8 mouse cellular contexts compared by ENCODE assay signal in the genomic region with DNA sequence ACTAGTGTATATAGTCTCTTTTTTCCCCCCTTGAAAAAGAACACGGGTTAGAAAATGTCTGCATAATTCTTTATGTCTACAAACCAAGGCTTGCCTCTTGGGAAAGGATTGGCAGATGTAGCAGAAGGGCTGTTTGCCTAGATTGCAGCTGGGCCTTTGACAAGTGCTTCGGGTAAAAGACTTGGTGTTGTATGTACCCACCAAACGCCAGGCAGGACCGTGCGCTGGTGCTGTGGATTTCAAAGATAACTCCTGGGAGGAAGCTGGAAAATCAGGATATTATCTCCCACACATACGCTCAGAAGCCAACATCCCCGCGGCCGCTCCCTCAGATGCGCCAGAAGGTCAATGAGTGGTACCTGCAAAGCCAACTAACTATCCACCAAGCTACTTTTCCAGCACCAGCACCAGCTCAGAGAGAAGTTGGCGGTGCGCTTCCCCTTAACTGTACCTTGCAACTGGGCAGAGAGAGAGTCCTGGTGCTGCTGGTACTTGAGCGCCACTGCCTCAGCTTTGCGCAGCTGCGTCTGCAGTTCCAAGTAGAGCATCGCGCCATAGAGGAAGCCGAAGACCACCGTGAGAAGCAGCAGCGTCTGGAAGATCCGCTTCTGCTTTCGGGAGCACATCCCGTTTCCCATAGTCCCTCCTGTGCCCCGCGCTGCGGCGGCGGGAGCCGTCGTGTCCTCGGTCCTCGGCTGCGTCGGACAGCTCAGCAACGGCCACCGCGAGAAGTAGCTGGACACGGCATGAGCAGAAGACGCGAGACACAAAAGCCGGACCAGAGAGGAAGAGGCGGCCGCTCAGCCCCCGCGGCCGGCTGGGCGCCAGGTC. TPM values are rescaled to one million over a fixed set of nuclear protein-coding genes. Genes with fewer than 3 reads are reported as not detected.
DNase-seq lines count a peak whose midpoint lies in the region; ATAC-seq and TF ChIP-seq lines count a peak whose summit lies in the region.

No protein-coding gene starts in this region.

- no peaks in the 10 kb centered on the region for H3K9me3 ChIP-seq in intestine, postnatal 0 days (ENCODE audit: control insufficient read depth)

- WGBS in lung, adult 2 months = 1% methylated on average over 47 of the region's 47 CpGs
- under 1% methylated on average over 47 of the region's 47 CpGs for WGBS in intestine, postnatal 0 days

- H3K27ac ChIP-seq in brown adipose tissue, adult 24 weeks (replicated peaks; ENCODE audit: low read depth, low read length) = peak overlapping the region; percentile 67
- peak overlapping the region; percentile 87 for H3K27ac ChIP-seq in intestine, postnatal 0 days (ENCODE audit: low read depth, low read length)

- TF ChIP-seq CTCF in lung, adult 2 months (IDR thresholded peaks at IDR 0.05; ENCODE audit: insufficient read depth, low read length) = no peak
- no peak for TF ChIP-seq CTCF in intestine, postnatal 0 days (IDR thresholded peaks at IDR 0.05; ENCODE audit: low read depth)

- H3K4me3 ChIP-seq in lung, adult 2 months (replicated peaks; ENCODE audit: extremely low read depth, low read depth, low read length) = peak overlapping the region; percentile 87
- H3K4me3 ChIP-seq in brown adipose tissue, adult 24 weeks (ENCODE audit: insufficient read depth, low read depth, low read length) = peak overlapping the region; percentile 82
- peak overlapping the region; percentile 88 for H3K4me3 ChIP-seq in intestine, postnatal 0 days (ENCODE audit: low read depth, low read length)

- ATAC-seq in intestine, postnatal 0 days = no peak
- peak; percentile 53 for ATAC-seq in megakaryocyte, adult 5-6 weeks (ENCODE audit: poor library complexity, severe bottlenecking)

- H3K4me2 ChIP-seq in intestine, postnatal 0 days (replicated peaks; ENCODE audit: low read depth) = peak overlapping the region; percentile 92

- peak overlapping the region; percentile 70 for H3K9ac ChIP-seq in intestine, postnatal 0 days (ENCODE audit: low read depth, low read length)

- DNase-seq in lung, adult 2 months = peak; percentile 18
- DNase-seq in lung, postnatal 4 days = no peak
- DNase-seq in frontal cortex, postnatal 10 days (ENCODE audit: low spot score in 2 of 2) = peak; percentile 5 to 12
- DNase-seq in right cerebral cortex, postnatal 4 days = peak; percentile 8
- no peak for DNase-seq in c-Kit-positive CD71-positive TER-119-positive erythroid progenitor cells, embryonic 14.5 days (ENCODE audit: low spot score)

- H3K27me3 ChIP-seq in intestine, postnatal 0 days (replicated peaks; ENCODE audit: control insufficient read depth, insufficient read depth, low read length) = no peaks in the 10 kb centered on the region

- peaks cover 3% of the 10 kb centered on the region for H3K4me1 ChIP-seq in lung, adult 2 months (ENCODE audit: control insufficient read depth, insufficient read depth, low read length)
- peaks cover 11% of the 10 kb centered on the region; the same call in 1 of the 2 replicates for H3K4me1 ChIP-seq in brown adipose tissue, adult 24 weeks (ENCODE audit: control insufficient read depth, insufficient read depth, insufficient read length, low read length)
- peaks cover 12% of the 10 kb centered on the region for H3K4me1 ChIP-seq in intestine, postnatal 0 days (replicated peaks; ENCODE audit: control insufficient read depth, insufficient read depth, low read length)

- no peaks in the 10 kb centered on the region for H3K36me3 ChIP-seq in intestine, postnatal 0 days (ENCODE audit: control insufficient read depth, insufficient read depth)

- no peak for TF ChIP-seq POLR2A in lung, adult 2 months (IDR thresholded peaks at IDR 0.05; ENCODE audit: borderline replicate concordance, extremely low read depth, low read depth, low read length)

RNA-seq across cellular contexts. Expression of gene Golim4, which starts 0.9 kb away (rescaled TPM):
- polyA plus RNA-seq in lung, adult 2 months (2012; rRNA removed) = 35.2 and 40.3 TPM in 2 replicates
- polyA plus RNA-seq in brown adipose tissue, adult 24 weeks (2012; ENCODE audit: insufficient read depth, insufficient read length, missing spikeins) = 34.6 and 35.9 TPM in 2 replicates
- 30.3 and 31.9 TPM in 2 replicates for polyA plus RNA-seq in intestine, postnatal 0 days (2015; fragmentation: Nextera tagmentation; extraction: Ambion mirVana)
- 44.6 and 53.5 TPM in 2 replicates for total RNA-seq in megakaryocyte, adult 5-6 weeks (2015)
- 39.0 and 56.4 TPM in 2 replicates for total RNA-seq in megakaryocyte, adult 5-6 weeks (2017)

Comparison
In these comparisons a context has a peak if more than half of its experiments do, and no peak if none do; other contexts are left out.
1. DNase-seq: peak in lung, adult 2 months (single experiment), frontal cortex, postnatal 10 days (2 of 2) and right cerebral cortex, postnatal 4 days (single experiment); none in lung, postnatal 4 days (0 of 2) and c-Kit-positive CD71-positive TER-119-positive erythroid progenitor cells, embryonic 14.5 days (single experiment).
2. Peak in every context shown above with its lines, with median percentiles within 50 percentile points of each other: H3K4me3 ChIP-seq.